Mouse (Mus musculus) adipocyte (in vitro differentiated cells): ENCODE results near the gene Nefh.

Source experiments
- DNase-seq: peaks from one replicate; pipeline ENCODE4 v3.0.0-alpha.2; 2016; ENCODE audit warnings: low spot score

Gene Nefh

GRCm38 (mm10) chr11:4947813-4948174 is at the start of gene Nefh:
Gene Nefh, minus strand, starts transcription at chr11:4948064.
- DNase-seq, result no peak

GRCm38 (mm10) chr11:4996621-4997199 is 48.8 kb upstream of the Nefh start:
- peak; percentile 10 for DNase-seq

DNA sequence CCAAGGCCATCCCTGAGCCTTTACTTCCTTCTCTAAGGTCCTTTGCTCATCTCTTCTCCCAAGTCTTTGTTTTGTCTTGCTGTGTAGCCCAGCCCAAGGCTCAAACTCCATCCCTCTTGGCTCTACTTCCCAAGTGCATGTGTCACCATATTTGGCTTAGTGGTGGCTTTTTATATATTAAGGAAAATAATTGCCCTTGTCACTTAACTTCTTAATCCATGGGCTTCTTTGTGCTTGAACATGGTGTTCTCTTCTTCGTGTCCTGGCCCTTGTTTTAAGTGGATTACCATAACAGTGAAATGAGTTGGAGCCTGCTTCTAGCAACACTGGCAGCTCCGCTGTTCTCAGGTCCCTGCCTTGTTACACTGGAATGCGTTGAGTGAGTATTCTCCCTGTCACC is 47.8 kb upstream of the Nefh start:
- no peak for DNase-seq

DNA sequence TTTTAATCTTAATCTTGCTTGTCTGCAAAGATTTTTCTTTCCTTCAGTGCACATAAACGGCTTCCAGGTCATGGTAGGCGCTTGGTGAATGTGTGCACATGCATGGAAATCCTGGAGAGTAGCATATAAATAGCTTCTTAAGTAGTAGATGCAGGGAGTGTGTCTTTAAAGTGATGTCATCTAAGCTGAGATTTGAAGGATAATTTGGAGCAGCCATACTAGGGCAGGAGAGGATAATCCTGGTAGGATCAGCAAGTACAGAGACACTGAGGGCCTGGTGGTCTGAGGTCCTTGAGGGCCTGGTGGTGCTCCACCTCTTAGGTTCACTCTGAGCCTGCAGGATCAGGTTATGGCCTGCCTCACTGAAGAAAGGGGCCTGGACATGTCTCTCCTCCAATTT is 44.6 kb upstream of the Nefh start:
- no peak for DNase-seq

DNA sequence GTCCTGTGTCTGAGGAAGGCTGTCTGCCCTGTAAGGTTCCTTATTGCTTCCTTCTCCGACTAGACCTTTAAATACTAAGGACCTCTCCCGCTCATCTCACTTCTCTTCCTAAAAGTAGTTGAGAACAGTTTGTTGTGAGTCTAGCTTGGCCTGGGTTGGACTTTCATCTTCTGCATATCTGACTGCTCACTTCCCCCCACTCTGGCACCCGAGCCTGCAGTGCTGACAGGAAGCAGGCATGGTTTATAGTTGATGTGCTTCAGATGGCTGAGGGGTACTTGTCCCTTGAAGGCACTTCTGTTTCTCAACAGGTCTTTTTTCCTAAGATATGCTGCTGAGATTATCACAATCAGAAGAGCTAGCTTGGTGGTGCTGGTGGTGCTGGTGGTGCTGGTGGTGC is 41.3 kb upstream of the Nefh start:
- no peak for DNase-seq

- no peak for DNase-seq
Observed at GRCm38 (mm10) chr11:4987487-4987852, 39.6 kb upstream of the Nefh start.

GRCm38 (mm10) chr11:4986695-4987486 is 39.0 kb upstream of the Nefh start, which contains the start of gene Ap1b1:
Gene Ap1b1, plus strand, starts transcription at chr11:4986824.
- peak; percentile 85 for DNase-seq

GRCm38 (mm10) chr11:4984799-4985198 is 36.9 kb upstream of the Nefh start:
- DNase-seq, result no peak

DNA sequence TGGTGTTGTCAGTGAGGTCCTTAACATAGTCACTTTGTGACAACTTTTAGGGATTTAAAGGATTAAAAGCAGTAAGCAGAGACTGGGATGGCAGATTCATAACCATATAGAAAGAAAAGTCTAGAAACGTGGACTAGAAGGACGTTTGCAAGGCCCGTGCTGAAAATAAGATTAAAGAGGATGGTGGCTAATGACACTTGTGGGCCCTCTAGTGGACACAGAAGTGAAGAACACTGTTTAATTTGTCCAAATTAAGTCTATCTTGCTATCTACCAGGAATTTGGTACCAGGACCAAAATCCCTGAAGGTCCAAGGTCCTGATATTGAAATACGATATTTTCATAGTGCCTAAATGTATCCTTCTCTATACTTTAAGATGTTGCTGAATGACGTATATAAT is 36.4 kb upstream of the Nefh start:
- DNase-seq, result peak; percentile 65

DNA sequence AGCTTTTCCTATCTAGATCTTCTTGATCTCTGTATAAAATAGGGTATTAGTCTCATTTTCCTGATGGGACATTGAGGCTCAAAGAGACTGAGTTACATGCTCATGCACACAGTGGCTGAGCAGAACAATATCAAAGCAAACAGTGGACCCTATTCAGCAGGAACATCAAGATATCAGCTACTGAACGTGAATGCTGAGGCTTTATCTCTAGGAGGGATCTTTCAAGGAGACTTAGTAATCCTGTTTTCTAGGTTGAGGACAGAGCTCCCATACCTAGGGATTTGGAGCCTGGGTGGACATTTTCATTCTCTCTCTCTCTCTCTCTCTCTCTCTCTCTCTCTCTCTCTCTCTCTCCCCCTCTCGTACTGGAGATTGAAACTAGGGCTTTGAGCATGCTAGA is 35.7 kb upstream of the Nefh start:
- no peak for DNase-seq

DNA sequence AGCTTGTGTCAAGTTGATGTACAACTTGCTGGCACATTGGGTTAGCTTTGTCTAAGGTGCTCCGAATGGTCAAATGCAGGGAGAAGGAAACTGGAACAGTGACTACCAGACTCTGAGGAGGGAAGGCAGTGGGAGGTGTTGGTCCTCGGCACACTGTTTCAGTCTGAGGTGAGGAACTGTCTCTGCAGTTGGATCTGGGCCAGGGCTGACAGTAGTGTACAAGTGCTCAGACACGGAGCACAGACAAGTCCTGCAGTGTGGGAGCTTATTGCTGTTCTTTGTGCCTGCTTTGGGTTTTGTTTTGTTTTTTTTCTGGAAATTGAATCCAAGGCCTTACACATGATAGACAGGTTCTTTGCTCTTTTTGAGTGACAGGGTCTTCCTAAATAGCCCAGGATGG is 35.1 kb upstream of the Nefh start:
- no peak for DNase-seq

GRCm38 (mm10) chr11:4975623-4976022 is 27.8 kb upstream of the Nefh start:
- peak; percentile 73 for DNase-seq

DNA sequence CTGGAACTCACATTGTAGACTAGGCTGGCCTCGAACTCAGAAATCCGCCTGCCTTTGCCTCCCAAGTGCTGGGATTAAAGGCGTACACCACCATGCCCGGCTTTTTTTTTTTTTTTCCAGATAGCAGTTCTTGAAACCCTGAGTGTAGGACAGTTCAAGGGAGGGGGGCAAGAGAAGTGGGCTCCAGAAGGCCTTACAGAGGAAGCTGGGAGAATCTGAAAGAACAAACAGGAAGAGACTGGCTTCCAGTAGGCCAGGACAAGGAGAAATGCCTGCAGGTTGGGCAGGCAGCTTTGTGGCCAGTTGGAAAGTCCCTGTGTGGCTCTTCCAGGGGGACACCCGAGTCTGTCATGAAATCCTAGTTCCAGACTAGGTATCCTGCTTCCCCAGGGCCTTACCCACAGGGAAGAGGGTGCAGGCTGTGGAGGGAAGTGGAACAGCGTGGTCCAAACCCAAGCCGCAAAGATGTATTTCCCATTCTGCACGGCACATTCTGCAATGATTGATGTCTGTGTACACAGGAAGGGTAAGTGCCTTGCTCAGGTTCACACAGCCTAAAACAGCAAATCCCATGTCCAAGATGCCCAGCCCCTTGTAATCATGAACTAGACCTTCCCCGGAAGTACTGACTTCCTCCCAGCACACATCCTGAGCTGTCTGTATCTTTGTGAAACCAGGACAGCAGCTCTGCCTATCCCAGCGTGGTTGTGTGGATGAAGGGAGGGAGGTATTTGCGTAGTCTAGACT is 26.7 kb upstream of the Nefh start:
- DNase-seq, result no peak

- no peak for DNase-seq
Observed at GRCm38 (mm10) chr11:4973871-4974256, 26.0 kb upstream of the Nefh start.

GRCm38 (mm10) chr11:4972967-4973870 is 25.4 kb upstream of the Nefh start:
- peak; percentile 87 for DNase-seq

GRCm38 (mm10) chr11:4968376-4968775 is 20.5 kb upstream of the Nefh start:
- no peak for DNase-seq

- no peak for DNase-seq
Observed at GRCm38 (mm10) chr11:4967549-4967948, 19.7 kb upstream of the Nefh start.

DNA sequence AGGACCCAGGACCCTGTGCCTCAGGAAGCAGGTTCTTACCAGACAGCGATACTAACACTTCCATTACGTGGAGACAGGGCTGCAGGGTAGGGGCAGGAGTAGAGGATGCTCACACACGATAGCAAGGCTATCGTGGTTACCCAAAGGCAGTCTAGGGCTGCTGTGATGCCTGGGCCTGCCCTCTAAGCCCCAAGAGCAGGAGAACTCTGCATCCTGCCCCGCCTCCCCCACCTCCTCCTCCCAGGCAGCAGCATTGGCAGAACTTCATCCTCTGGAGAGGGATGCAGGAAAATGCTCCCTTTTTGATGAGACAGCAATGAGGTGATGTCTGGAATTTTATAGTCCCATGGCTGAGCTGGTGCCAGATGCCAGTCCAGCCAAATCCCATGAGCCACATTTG is 19.0 kb upstream of the Nefh start:
- DNase-seq, result no peak

DNA sequence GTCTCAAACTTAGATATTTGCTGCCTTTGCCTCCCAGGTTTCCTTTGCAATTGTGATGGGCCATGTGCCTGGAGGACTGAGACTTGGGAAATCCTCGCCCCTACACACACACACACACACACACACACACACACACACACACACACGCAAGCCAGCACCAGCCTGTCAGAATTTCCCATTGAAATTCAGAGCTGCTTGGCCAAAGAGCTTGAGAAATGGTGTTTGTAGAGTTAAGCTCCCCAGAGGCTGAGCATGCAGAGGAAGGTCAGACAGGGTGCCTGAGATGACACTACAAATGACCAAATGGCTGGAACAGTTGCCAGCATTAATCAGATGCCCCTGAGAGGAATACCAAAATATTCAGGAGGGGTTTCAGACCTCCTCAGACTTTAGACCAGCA is 18.5 kb upstream of the Nefh start:
- DNase-seq, result peak; percentile 46

GRCm38 (mm10) chr11:4963099-4963808 is 15.4 kb upstream of the Nefh start:
- no peak for DNase-seq

DNA sequence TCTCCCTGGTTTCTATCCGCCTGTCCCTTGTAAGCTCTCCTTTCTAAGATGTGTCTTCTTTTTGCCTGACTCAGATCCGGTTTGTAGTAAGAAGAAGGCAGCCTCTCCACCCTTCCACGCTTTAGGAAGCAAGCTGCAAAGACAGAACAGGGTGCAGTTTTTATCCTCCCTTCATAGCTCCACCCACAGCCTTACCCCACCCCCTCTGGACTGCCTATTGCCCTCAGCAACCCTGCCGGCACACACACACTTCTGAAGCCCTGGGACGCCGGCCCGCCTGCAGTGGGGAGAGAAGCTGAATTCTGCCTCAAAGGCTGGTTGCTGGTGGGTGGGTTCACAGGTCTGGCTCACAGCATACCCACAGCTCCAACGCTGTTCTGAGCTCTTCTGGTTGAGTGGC is 6.1 kb upstream of the Nefh start:
- no peak for DNase-seq

DNA sequence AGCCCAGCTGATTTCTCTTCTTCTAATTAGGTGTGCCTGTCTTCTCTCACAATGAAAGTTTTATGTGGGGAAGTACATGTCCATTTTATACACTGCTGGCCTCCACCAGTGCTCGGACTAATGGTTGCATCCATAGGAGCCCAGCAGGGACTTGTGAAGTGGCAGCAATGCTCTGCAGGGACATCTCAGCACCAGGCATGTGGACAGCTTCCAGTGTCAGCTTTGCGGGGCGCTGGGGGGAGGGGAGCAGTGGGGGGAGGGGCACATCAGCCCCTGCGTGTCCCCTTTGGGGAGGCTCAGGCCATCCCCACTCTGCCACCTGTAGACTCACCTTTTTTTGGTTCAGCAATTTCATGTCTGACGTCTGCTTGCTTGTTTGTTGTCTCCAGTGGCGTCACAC is 5.5 kb upstream of the Nefh start:
- DNase-seq, result no peak
